Mouse (Mus musculus): ENCODE measurements around the gene B4galt7. TPM values are rescaled to one million over a fixed set of nuclear protein-coding genes. Genes with fewer than 3 reads are reported as not detected.
"Not testable (repeated sequence)": the region's sequence is repeated elsewhere in the genome, so short reads cannot be mapped to it uniquely, and the experiment has no call there.

The B4galt7 gene
- polyA plus RNA-seq, 1 experiment from 2014 or later = 39.9 TPM

- H3K4me1 ChIP-seq (replicated peaks) = peaks cover 22% of the 10 kb centered on the region
- H3K36me3 ChIP-seq = peaks cover 3% of the 10 kb centered on the region
- H3K27ac ChIP-seq = no peak overlapping the region
- H3K27me3 ChIP-seq (ENCODE audit: insufficient read depth, poor library complexity, severe bottlenecking) = no peaks in the 10 kb centered on the region
- WGBS = 86% methylated on average over 5 of the region's 5 CpGs
- H3K4me3 ChIP-seq = no peak overlapping the region
- DNase-seq (ENCODE audit: low spot score) = no peak
- no peaks in the 10 kb centered on the region for H3K9me3 ChIP-seq
Observed at GRCm38 (mm10) chr13:55574321-55574720, 25.4 kb upstream of the B4galt7 start.

- WGBS = 61% methylated on average over 5 of the region's 5 CpGs
- Histone ChIP-seq H3K27ac (no peak overlapping the region), H3K9me3 (no peaks in the 10 kb centered on the region), H3K4me1 (replicated peaks) (peaks cover 13% of the 10 kb centered on the region), H3K36me3 (no peaks in the 10 kb centered on the region), H3K27me3 (ENCODE audit: insufficient read depth, poor library complexity, severe bottlenecking) (no peaks in the 10 kb centered on the region), H3K4me3 (no peak overlapping the region)
- DNase-seq (ENCODE audit: low spot score) = no peak
Observed at GRCm38 (mm10) chr13:55575932-55576331, 23.8 kb upstream of the B4galt7 start.

- H3K27ac ChIP-seq; H3K9me3 ChIP-seq; DNase-seq (ENCODE audit: low spot score); H3K36me3 ChIP-seq; H3K4me1 ChIP-seq (replicated peaks); H3K4me3 ChIP-seq; H3K27me3 ChIP-seq (ENCODE audit: insufficient read depth, poor library complexity, severe bottlenecking): not testable (repeated sequence)
- WGBS = 91% methylated on average over 7 of the region's 7 CpGs
Observed at GRCm38 (mm10) chr13:55576872-55577271, 22.8 kb upstream of the B4galt7 start.

DNA sequence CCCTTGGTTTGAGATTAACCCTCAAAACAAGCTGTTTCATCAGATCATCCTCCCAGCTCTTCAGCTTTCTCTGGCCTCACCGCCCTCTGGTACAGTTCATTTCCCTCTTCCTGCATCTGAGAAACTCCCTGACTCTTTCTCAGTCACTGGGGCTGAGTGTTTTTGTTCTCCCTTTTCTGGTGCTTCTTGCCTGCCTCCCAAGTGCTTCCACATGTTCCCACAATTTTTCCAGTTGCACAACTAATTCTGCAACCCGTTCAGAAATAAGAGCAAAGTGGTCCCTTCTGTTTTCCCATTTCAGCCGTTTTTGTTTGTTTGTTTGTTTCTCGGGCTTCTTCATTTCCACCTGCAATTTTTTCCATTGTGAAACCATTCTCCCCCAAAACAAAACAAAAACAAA is 21.6 kb upstream of the B4galt7 start:
- WGBS = 79% methylated on average over 4 of the region's 4 CpGs
- Histone ChIP-seq H3K9me3 (no peaks in the 10 kb centered on the region), H3K27ac (no peak overlapping the region), H3K4me1 (replicated peaks) (no peaks in the 10 kb centered on the region), H3K27me3 (ENCODE audit: insufficient read depth, poor library complexity, severe bottlenecking) (no peaks in the 10 kb centered on the region), H3K4me3 (no peak overlapping the region), H3K36me3 (no peaks in the 10 kb centered on the region)
- no peak for DNase-seq (ENCODE audit: low spot score)

DNA sequence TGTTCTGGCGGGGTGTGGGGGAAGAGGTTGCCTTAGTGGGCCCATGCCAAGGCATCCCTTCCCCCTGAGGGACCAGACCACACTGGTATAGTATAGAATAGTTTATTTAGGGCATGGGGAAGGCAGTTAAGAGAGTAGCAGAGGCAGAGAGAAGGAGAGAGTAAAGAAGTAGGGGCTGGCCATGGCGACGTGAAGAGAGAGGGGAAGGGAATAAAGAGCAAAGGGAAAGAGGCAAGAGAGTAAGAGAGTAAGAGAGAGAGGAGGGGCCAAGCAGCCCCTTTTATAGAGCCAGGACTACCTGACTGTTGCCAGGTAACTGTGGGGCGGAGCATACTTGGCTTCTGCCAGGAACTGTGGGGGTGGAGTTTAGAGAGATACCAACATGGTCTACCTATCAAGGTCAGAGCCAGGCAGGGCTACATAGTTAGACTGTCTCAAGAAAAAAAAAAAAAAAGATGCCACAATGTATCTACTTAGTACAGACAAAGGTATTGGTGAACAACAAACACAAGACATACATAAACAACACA is 7.7 kb upstream of the B4galt7 start:
- 0 out of 2 replicates have a peak, but pooled peaks cover 10% of the 10 kb centered on the region for H3K27me3 ChIP-seq (ENCODE audit: insufficient read depth, poor library complexity, severe bottlenecking)
- peaks cover 28% of the 10 kb centered on the region for H3K36me3 ChIP-seq
- no peak overlapping the region; the same call in 1 of the 2 replicates for H3K4me3 ChIP-seq
- H3K4me1 ChIP-seq (replicated peaks) = peaks cover 15% of the 10 kb centered on the region
- no peaks in the 10 kb centered on the region for H3K9me3 ChIP-seq
- H3K27ac ChIP-seq = peak overlapping the region; percentile 91; the same call in 1 of the 2 replicates
- DNase-seq (ENCODE audit: low spot score) = no peak
- whole genome bisulfite sequencing = 73% methylated on average over 4 of the region's 4 CpGs

DNA sequence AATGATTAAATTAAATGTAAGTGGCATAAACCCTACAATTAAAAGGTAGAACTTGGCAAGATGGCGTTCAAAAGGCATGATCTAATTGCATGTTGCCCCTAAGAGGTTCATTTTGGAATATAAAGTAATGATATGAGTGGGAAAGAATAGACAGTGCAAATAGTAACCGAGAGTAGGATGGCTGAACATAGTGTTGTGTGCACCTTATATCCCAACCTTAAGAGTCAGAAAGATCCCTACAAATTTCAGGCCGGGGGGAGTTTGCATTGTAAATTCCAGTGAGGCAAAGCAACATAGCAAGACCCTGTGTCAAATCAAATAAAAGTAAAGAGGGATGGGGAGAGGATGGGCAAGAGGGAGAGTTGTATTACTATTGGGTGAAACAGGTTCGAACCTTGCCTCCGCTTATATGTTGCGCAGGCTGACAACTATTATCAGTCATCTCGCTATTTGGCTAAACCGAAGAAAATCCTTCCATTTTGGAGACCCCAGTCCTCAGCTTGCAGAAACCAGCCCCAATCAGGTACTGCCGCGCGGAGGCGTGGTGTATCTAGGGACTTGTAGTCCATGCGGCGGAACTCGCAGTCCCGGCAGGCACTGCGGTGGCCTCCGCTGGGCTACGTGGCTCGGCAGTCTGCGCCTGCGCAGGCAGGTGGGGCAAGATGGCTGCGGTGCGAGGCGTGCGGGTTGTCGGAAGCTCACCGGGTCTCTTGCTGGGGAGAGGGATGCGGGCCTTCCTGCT is 7.0 kb upstream of the B4galt7 start:
- DNase-seq (ENCODE audit: low spot score) = peak; percentile 98
- Histone ChIP-seq H3K9me3 (no peaks in the 10 kb centered on the region), H3K36me3 (peaks cover 35% of the 10 kb centered on the region), H3K27ac (peak overlapping the region; percentile 91), H3K27me3 (ENCODE audit: insufficient read depth, poor library complexity, severe bottlenecking) (0 out of 2 replicates have a peak, but pooled peaks cover 10% of the 10 kb centered on the region), H3K4me1 (replicated peaks) (peaks cover 15% of the 10 kb centered on the region), H3K4me3 (peak overlapping the region; percentile 67)
- whole genome bisulfite sequencing = 5% methylated on average over 29 of the region's 29 CpGs

- no peak for DNase-seq (ENCODE audit: low spot score)
- under 1% methylated on average over 31 of the region's 31 CpGs for WGBS
- H3K27ac ChIP-seq = peak overlapping the region; percentile 91
Observed at GRCm38 (mm10) chr13:55593254-55593747, 6.4 kb upstream of the B4galt7 start.

GRCm38 (mm10) chr13:55595375-55595774 is 4.3 kb upstream of the B4galt7 start:
- H3K4me1 ChIP-seq (replicated peaks) = peaks cover 27% of the 10 kb centered on the region
- no peak for DNase-seq (ENCODE audit: low spot score)
- no peak overlapping the region for H3K4me3 ChIP-seq
- H3K27me3 ChIP-seq (ENCODE audit: insufficient read depth, poor library complexity, severe bottlenecking) = 0 out of 2 replicates have a peak, but pooled peaks cover 10% of the 10 kb centered on the region
- H3K9me3 ChIP-seq = no peaks in the 10 kb centered on the region
- WGBS = 92% methylated on average over 12 of the region's 12 CpGs
- no peak overlapping the region for H3K27ac ChIP-seq
- H3K36me3 ChIP-seq = peaks cover 44% of the 10 kb centered on the region

More at GRCm38 (mm10) chr13:55593254-55593747, 6.4 kb upstream of the B4galt7 start:
- 0 out of 2 replicates have a peak, but pooled peaks cover 10% of the 10 kb centered on the region for H3K27me3 ChIP-seq (ENCODE audit: insufficient read depth, poor library complexity, severe bottlenecking)
- H3K4me1 ChIP-seq (replicated peaks) = peaks cover 15% of the 10 kb centered on the region
- H3K4me3 ChIP-seq = peak overlapping the region; percentile 67
- no peaks in the 10 kb centered on the region for H3K9me3 ChIP-seq
- H3K36me3 ChIP-seq = peaks cover 41% of the 10 kb centered on the region

DNA sequence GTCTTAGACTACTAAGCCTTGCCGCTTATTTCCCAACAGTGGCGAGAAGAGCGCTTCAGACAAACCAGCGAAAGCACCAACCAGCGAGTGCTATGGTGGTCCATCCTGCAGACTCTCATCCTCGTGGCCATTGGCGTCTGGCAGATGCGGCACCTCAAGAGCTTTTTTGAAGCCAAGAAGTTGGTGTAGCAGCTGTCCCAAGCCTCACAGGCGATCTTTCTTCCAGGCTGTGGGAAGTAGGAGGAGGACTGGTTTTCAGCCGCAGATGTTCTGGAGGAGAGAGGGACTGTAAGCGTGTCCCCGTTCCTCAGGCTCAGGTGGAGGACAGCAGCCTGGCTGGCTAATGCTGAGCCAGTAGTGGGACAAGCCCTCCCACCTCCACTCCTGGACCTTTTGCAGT is 2.9 kb upstream of the B4galt7 start:
- WGBS = 97% methylated on average over 12 of the region's 12 CpGs
- H3K4me3 ChIP-seq = no peak overlapping the region
- no peak for DNase-seq (ENCODE audit: low spot score)

GRCm38 (mm10) chr13:55600657-55601056 is 961 bp downstream of the B4galt7 start:
- H3K27ac ChIP-seq = peak overlapping the region; percentile 88
- H3K4me3 ChIP-seq = peak overlapping the region; percentile 93
- 29% methylated on average over 9 of the region's 9 CpGs for WGBS
- no peaks in the 10 kb centered on the region for H3K9me3 ChIP-seq
- no peak for DNase-seq (ENCODE audit: low spot score)
- peaks cover 51% of the 10 kb centered on the region for H3K36me3 ChIP-seq
- no peaks in the 10 kb centered on the region for H3K27me3 ChIP-seq (ENCODE audit: insufficient read depth, poor library complexity, severe bottlenecking)
- peaks cover 19% of the 10 kb centered on the region for H3K4me1 ChIP-seq (replicated peaks)

More for the DNA sequence above, 2.9 kb upstream of the B4galt7 start:
- Histone ChIP-seq H3K9me3 (no peaks in the 10 kb centered on the region), H3K4me1 (replicated peaks) (peaks cover 34% of the 10 kb centered on the region), H3K27me3 (ENCODE audit: insufficient read depth, poor library complexity, severe bottlenecking) (0 out of 2 replicates have a peak, but pooled peaks cover 2% of the 10 kb centered on the region), H3K36me3 (peaks cover 44% of the 10 kb centered on the region), H3K27ac (no peak overlapping the region)

DNA sequence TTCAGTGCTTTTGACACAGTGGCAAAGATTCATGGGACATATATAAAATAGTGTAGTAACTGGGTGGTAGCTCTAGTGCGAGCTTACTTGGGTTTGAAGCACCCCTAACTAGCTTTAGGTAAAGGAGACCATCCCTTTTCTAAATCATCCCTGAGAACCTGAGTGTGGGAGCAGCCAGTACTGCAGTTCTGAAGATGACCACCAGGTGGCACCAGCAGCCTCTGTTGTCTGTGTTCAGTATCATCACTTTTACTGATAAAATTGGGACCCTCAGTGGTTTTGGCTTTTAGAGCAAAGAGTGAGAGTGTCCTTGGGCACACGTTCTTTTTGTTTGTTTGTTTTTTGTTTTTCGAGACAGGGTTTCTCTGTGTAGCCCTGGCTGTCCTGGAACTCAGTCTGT is 1.9 kb downstream of the B4galt7 start:
- Histone ChIP-seq H3K36me3 (peaks cover 51% of the 10 kb centered on the region), H3K27ac (no peak overlapping the region), H3K27me3 (ENCODE audit: insufficient read depth, poor library complexity, severe bottlenecking) (no peaks in the 10 kb centered on the region), H3K4me3 (no peak overlapping the region), H3K4me1 (replicated peaks) (peaks cover 19% of the 10 kb centered on the region), H3K9me3 (no peaks in the 10 kb centered on the region)
- peak; percentile 83 for DNase-seq (ENCODE audit: low spot score)
- 10% methylated on average over 3 of the region's 3 CpGs for WGBS

GRCm38 (mm10) chr13:55604606-55605005 is 4.9 kb downstream of the B4galt7 start:
- H3K4me1 ChIP-seq (replicated peaks) = peaks cover 15% of the 10 kb centered on the region
- peaks cover 61% of the 10 kb centered on the region for H3K36me3 ChIP-seq
- 87% methylated on average over 3 of the region's 3 CpGs for WGBS

More at GRCm38 (mm10) chr13:55604606-55605005, 4.9 kb downstream of the B4galt7 start:
- no peak for DNase-seq (ENCODE audit: low spot score)
- Histone ChIP-seq H3K27ac (no peak overlapping the region), H3K9me3 (no peaks in the 10 kb centered on the region), H3K4me3 (no peak overlapping the region), H3K27me3 (ENCODE audit: insufficient read depth, poor library complexity, severe bottlenecking) (no peaks in the 10 kb centered on the region)

All from hindbrain, embryonic 10.5 days (tissue).